Mouse (Mus musculus) adrenal gland, postnatal 4 days (tissue): ENCODE measurements at regions not wholly inside any gene's neighbourhood (a gene's known extent, or its start where the extent isn't known, plus 50 kb on each side); places are given as distances from the start of the nearest gene placed in this dataset.
A peak's percentile ranks its signal among the peaks of the same experiment; 100 is the strongest.

Source experiments
- DNase-seq, 2 experiments: peaks; one replicate each; pipeline ENCODE4 v3.0.0; 2021 to 2022; ENCODE audit warnings: low spot score in 2 of 2, mixed read lengths in 2 of 2

DNA sequence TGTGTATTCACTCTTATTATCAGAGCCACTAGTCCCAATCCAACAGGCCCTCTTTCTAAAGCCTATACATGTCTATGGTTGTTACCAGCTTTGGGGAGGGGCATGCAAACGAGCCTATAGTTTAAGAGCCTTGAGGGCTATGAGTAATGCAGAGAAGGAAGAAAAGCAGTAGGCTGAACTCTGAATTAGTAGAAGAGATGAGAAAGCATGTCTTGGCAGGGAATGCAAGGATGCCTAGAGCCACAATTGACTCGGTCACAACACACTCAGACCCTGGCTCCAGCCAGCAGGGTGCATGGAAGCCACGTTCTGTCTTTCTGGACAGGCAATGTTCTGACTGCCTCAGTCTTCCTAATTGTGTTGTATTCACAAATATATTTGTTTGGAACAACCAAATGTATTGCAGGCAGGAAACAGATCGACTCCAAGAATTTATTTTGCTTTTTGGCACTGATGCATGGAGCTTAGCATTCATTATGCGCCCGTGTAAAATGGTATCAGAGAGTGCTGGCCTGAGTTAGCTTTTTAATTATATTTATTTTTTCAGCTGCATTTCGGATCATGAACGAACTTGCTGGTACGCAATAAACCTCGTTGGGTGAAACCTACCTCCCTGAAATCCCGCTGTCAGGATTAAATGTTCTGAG, 110.2 kb downstream of the Rybp start:
- no peak for DNase-seq

DNA sequence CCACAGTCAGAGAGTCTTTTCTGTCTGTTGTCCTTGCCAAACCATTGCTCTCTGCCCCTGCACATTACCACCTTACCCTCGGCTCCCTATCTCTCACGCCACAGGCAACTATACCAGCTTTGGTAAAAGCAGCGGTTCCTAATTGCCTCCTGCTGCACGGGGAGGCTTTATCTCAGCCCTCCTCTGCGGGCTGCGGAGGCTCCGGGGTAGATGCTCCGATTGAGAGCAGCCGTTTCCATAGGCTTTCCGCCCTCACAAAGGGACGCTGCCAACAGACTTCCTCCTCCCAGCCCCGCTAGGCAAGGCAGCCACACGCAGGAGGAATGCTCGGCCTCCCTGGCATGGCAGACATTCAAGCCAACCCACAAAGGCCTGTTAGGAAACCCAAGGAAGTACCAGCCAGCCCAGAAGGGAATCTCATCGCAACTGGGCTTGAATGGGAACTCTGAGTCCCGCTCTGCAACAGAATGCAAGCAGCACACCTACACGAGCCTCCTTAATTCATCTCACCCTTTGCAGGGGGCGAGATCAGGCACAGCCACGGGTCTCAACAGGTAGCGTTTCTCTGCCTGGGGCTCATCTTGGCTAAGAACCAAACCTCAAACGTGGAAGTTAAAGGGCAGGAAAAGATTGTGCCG, 116.5 kb downstream of the Rybp start:
- DNase-seq, result no peak

DNA sequence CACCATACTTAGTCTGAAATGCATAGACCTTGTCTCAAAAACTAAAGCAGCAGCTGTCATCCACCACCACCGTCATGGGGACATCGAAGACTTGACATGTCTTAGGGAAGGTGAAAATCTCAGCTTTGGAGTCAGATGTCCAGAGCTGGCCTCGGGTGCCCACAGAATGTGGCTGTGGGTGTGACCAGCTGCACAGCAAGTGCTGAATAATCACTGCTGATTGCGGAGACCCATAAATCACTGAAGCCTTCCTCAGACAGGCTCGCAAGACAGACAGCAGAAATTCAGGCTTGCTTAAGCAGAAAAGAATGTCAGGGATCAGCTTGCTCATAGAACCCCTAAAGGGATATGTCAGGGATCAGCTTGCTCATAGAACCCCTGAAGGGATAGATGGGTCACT, 120.0 kb downstream of the Rybp start:
- DNase-seq, result no peak

GRCm38 (mm10) chr6:100165746-100166145, 121.5 kb downstream of the Rybp start:
- DNase-seq, result no peak

DNA sequence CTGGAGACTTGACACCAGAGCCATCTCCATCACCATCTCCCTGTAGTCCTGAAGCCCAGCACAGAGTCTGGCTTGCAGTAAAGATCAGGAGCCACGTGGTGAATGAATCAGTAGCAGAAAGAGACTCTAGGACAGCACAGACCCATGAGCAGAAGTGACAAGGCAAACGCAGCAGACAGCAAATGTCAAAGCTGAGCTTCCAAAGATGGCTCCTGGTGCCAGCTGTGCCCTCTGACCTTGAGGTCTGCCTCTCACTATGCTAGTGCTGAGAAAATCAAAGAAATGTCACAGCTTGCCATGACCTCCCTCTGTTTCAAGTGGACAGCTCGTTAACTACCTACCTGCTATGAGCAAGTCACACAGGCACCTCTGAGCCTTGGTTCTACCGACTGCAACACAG, 123.1 kb downstream of the Rybp start:
- DNase-seq, result no peak

DNA sequence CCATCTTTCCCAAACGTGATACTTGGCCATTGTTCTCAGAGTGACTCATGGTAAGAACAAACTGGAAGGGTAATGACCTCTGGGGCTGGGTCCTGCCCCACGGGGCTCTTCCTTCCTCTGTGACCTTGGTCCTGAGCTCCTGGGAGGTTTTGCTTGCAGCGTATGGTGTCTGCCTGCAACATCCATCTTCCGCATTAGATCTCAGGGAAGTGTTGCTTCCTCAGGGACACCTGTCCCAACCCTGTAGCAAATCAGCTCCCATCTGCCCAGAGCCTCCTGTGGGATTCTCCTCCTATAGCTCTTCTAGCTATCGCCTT, 123.5 kb downstream of the Rybp start:
- no peak for DNase-seq

DNA sequence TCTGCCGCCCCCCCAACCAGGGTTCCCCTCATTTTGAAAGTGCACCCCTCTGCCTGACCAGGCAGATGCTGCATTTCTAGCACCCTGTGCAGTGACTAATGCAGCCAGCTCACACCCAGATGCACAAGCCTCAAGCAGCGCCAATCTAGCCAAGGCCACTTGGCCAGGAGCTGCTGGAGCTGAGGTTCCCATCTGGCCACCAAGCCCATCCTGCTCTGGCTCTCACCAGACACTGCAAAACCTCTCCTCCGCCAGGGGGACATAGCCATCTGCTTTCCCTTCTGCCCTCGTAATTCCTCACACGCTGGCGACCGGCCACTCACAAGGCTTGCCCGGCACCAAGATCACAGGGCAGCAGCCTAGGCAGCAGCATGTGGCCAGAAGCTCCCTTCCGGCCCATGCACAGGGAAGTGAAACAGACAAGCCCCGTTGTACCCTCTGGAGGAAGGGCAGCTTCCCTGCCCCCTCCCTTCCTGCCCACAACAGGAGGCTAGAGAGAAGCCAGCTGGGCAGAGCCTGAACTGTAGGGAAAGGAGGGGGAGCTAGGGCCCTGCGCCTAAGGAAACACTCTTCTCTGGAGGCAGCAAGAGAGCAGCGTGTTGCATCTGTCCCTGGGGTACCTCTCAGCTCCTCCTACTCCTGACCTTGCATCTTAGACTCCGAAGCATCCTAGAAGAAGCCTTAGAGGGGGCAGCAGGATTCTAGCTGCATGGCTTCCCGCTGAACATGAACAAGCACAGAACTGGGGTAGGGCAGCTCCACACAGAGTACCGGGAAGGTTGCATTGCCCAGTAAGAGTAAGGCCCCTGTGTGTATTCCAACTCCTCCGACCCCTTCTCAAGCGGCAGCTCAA, 124.1 kb downstream of the Rybp start:
- peak; percentile 27 to 41 for DNase-seq

DNA sequence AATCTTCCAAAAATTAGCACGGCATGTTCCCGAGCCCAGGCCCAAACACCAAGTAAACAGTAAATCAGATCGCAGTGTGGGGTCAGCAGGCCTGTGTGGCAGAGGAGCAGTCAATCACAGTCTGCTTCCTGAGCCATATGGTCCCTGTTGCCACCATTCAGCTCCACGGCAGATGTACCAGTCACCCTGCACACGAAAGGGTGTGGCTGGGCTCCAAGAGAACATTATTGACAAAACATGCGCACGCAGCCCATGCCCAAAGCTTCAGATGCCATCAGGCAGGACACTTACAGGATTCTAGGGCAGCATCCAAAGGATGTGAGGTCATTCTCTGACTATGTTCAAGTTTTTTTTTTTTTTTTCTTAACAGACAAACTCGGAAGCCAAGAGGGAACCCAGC, 126.6 kb downstream of the Rybp start:
- DNase-seq, result no peak

DNA sequence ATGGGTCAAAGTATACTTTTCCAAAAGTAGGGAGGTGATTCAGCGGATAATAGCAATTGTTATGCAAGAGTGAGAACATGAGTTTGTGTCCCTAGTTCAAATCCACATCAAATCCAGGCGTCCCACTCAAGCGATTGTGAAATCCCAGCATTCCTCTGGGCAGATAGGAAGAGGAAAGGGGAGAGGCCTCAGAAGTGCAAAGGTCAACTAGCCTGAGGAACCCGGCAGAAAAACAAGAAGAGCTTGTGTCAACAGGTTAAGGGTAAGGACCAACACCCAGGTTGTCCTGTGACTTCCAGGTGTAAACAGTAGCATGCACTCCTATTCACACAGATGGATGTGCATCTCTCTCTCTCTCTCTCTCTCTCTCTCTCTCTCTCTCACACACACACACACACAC, 127.5 kb downstream of the Rybp start:
- DNase-seq, result no peak

DNA sequence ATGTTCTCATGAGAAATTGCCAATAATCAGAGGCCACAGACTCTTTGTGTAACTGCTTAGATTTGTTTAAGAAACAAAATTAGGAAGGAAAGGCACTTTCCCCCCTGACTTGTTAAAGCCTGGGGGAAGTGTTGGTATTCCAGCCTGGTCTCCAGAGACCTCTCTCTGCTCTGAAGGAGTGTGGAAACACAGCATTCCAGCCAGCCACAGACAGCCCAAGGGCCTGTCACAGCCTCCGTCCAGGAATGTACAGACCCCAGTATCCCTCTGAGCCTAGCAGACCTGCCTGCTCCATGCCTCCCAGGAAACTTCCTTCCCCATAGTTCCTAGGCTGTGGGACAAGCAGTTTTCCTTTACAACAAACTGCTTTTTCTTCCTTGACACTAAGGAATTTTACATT, 128.0 kb downstream of the Rybp start:
- DNase-seq, result no peak

GRCm38 (mm10) chr6:100157288-100157687, 130.0 kb downstream of the Rybp start:
- peak in 1 of 2 experiments; percentile 40 for DNase-seq

DNA sequence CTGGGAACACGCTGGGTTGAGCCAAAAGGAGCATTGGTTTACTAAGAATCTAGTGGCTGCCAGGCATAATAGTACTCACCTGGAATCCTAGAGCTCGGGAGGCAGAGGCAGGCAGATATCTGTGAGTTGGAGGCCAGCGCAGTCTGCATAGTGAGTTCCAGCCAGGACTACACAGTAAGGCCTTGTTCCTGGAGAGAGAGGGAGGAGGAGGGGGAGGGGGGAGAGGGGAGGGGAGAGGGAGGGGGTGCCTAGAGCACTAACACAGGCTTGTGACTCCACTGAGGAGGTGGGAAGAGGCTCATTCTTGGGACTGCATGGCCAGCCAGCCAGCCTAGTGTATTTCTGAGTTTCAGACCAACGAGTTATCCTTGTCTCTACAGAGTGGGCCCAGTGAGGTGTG, 131.1 kb downstream of the Rybp start:
- no peak for DNase-seq

DNA sequence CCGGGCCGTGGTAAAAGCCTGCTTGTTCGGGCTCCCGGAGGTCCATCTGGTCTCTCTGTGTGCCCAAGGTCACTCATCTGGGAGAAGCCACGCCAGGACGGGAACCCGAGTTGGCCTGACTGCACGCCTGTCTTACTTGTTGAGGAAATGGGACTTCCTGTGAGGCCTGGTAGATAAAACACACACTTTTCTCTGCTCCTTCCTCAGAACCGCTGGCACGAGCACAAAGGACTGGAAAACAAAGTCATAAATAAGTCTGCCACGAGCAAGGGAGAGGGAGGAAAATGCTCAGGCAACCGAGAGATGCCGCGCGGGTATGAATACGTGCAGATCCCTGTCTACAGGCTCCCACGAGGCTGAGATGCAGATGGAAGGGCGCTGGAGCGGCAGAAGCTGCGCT, 131.6 kb downstream of the Rybp start:
- DNase-seq, result peak in 1 of 2 experiments; percentile 47

DNA sequence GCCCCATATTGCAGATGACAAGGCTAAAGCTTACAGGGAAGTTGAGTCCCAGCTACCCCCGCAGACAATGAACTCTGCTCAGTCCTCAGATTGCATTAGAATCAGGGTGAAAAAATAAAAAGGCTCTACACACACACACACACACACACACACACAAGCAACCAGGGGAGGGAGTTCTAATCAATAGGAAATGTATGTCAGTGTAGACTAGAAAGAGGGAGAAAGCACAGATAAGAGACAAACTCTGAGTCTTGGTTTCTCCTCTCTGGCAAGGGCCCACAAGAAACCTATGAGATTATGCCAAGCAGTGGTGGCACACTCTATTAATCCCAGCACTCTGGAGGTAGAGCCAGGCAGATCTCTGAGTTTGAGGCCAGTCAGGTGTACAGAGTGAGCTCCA, 135.8 kb downstream of the Rybp start:
- no peak for DNase-seq

GRCm38 (mm10) chr6:100150703-100151208, 136.5 kb downstream of the Rybp start:
- no peak for DNase-seq

DNA sequence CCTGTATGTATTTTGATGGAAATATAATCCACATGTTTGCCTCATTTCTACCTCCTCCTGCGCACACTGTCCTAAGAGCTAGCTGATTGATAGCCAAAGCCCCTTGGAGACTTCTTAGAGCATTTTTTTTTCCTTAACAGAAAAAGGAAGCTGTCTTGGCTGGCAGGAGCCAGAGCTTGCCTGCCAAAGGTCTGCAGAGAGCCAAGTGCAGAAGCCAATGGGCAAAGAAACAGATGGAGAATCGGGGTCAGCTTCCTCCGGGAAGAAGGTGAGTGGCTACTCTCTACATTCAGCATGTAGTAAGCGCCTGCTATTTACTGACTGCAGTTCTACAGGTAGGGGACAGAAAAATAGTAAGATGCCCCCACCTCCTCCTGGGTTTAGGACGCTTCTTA, 137.8 kb downstream of the Rybp start:
- no peak for DNase-seq

DNA sequence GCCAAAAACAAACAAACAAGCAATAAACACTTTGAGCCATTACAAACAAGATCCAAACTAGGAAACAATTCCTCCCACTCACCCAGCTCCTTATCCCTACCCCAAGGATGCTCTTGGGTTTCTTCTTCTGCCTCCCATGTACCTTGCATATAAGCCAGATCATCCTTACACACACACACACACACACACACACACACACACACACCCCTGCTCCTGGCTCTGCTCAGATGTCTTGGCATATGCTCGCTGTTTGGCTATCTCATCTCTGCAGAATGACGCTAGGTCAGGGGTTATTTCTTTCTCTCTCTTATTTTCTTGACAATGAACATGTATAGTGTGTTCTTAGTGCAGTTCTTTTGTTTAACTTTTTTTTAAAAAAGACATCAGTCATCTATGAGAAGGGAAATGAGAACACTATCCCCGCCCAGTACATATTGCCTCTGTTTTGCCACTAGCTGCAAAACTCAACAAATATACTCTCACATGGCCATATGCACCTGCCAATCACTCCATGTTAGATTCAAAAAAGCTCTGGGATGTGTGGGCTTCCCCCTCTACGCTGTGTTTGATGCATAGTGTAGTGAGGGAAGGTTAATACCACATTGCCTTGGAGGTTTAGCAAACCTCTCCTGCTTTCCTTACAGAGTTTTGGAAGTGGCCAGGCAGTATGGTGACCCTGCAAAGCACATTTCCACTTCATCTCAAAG, 138.4 kb downstream of the Rybp start:
- no peak for DNase-seq

GRCm38 (mm10) chr6:100146360-100146935, 140.8 kb downstream of the Rybp start:
- no peak for DNase-seq

DNA sequence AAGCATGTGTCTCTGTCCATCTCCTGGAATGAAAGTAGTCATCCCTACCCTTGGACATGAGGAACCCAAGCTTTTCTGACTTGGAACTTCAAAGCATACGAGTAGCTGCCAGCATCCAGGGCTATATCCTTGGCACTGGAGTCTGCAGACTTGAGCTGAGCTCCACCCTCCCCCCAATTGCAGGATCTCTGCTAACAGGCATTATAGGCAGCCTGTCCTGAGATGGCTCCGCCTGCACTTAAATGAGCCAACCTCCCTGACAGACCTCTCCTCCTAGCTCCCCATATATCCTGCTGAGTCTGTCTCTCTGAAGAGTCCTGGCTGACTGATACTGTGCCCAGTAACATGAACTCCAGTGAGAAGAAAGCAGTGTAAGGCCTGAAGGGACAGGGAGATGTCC, 141.4 kb downstream of the Rybp start:
- no peak for DNase-seq

DNA sequence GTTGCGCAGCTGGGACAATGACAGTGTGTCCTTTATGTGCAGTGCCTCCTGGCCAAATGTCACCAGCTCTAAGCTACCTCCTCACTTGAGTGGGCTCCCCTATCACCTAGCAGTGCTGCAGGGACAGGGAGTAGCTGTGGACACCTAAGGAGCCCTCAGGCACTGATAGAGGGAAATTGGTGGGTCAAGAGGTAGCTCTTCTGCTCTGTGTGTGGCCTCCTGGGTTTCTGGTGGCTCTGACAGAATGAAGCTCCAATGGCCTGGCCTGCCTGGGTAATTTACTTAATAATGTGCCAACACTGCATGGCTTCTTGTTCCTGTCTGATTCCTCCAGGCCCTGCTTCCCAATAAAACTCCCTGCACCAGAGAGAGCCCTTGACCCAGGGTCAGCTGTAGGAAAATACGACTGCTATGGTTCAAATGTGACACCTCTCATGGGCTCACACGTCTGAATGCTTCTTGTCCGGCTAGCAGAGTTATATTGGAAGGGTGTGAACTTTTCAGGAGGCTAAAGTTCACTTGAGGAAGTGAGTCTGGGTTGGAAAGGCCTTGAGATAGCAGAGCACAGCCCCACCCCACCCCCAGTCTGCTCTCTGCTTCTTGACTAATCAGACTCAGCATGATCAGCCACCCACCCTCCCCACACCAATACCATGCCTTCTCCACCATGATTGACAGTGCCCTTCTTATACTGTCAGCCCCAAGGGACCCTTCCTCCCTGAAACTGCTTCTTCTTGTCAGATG, 142.6 kb downstream of the Rybp start:
- no peak for DNase-seq
